Mouse (Mus musculus): ENCODE results near the gene Ppdpf.

The Ppdpf gene

DNA sequence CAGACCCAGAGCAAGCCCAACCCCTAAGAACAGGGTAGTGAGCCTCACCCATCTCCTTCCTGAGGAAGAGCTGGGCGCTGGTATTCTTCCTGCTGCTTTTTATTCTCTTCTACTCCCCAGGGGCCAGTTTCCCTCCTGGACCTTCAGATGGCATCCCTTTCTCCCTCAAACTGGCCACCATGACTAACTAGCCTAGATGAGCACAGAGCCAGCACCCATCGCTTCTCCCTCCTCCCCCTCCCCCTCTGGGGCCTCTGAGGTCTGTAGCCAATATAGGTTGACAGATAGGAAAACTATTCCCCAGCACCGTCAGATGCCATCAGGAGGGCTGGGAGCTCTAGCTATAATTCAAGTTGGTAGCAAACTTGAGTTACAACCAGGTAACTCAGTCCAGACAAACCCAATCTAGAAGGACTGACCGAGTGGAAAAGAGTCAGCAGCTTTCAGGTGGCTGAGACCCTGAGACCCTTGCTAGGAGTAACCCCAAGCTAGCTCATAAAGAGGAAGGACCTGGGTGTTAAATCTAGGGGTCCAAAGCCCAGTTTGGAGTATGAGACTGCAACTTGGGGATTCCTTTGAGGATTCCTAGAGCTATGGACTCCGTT, 31.9 kb downstream of the Ppdpf start:
- DNase-seq (ENCODE audit: low spot score in 2 of 2): no peak

DNA sequence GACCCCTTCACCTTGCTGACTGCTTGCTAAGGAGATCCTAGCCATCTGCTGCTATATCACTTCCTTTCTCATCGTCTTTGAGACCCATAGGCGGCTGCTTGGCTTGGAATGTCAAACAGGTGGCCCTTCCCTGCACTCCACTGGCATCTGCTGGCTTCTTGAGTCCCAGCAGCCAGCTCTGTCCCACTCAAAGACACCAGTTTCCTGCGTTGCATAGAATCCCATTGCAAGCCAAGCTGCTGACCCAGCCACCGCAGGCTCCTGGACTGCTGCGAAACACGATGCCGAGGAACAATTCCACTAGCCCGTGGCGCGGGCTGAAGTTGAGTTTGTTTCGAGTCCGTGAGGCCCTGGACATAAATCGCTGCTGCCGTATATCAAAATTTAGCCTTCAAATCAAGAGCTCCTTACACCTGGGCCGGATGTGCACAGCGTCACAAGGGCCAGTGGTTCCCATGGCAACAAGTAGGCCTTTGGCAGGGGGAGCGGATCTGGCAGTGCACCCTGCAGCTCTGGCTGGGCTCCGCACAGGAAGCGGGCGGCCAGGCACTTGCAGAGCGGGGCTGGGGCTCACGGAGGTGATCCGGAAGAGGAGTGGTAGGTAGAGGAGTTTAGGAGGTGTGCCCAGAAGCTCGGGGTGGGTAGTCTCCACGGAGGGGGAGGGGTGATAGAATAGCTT, 32.6 kb downstream of the Ppdpf start, which contains the start of gene Fndc11:
Gene Fndc11 (plus strand): TSS at position 476 of the 679 bp plus-strand sequence.
- DNase-seq (ENCODE audit: low spot score in 2 of 2): peak; percentile 25 to 46

DNA sequence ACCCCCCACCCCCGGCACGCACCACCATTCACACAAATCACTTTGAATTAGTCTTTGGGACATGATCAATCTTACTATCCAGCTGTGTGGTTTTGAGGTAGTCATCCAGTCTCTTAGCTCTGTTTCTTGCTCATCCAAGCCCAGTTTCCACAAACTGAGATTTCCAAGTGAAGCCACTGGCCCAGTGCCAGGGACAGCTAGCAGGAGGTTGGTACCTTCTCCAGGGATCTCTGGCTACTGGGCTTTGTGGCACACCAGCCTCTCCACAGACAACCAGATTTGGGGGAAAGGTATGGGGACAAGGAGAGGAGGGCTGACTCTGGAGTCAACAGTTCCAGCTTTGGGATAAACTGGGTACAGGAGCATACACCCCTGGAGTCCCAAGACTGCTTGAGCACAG, 33.3 kb downstream of the Ppdpf start:
- DNase-seq (ENCODE audit: low spot score in 2 of 2): no peak

DNA sequence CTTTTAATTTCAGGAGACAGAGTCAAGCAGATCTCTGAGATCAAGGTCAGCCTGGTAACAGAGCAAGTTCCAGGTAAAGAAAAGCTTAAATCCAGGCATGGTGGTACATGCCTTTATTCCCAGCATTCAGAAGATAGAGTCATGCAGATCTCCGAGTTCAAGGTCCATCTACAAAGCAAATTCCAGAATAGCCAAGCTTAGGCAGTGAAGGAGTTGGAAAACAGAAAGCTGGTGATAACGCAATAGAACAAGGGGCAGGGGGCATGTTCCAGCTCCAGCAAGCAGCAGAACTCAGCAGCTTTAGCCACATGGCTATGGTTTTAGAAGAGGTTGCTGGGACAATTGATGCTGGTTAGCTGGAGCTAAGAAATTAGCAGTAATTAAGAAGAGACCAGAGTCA, 37.9 kb downstream of the Ppdpf start:
- DNase-seq (ENCODE audit: low spot score in 2 of 2): no peak

DNA sequence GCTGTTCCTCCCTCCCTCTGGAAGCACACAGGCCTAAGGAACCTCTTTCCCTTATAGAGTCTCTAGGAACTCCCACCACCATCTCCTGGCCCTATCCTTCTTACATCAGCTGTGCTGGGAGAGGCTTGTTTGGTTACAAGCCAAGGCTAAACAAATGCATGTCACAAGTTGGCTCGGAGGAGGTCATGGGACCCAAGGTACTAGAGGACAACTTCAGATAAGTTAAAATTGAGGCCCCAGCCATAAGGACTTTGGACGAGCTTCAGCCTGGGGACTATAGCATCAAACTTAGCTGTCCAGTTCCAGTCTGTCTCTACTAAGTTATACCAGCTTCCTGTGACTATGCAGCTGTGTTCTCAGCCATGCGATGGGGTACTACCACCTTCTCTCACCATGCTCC, 40.1 kb downstream of the Ppdpf start:
- DNase-seq (ENCODE audit: low spot score in 2 of 2): no peak

DNA sequence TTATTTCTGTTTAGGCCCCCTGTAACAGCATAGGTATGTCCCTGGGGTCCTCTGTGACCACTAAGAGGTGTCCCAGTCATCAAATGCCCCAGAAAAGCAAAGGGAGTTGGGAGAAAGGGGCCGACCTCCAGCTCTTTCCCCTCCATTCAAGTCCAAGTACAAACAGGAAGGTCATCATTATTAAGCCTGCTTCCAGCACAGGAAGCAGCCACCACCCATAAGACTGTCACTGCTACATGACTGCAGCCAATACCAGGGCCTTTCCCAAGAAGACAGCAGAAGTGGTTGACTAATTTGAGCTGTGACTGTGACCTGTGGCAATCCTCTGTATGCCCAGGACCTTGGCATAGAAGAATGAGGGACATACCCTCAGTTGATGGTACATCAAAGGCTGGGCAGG, 41.3 kb downstream of the Ppdpf start:
- no peak for DNase-seq (ENCODE audit: low spot score in 2 of 2)

DNA sequence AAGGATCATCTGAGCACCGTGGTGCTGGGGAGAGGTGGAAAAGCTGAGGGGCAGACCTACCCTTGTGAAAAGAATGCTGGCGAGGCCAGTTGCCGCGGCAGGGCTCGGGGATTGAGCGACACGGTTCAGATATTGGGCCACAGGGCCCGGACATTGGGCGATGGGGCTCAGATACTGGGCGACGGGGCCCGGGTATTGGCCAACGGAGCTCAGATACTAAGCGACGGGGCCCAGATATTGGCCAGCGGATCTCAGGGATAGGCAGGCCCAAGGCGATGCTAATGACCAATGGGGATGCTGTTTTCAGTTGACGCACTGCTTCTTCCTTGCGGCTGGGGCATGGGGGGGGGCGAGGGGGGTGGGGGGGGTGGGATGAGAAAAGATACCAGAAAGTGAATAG, 44.1 kb downstream of the Ppdpf start:
- DNase-seq (ENCODE audit: low spot score in 2 of 2): no peak

DNA sequence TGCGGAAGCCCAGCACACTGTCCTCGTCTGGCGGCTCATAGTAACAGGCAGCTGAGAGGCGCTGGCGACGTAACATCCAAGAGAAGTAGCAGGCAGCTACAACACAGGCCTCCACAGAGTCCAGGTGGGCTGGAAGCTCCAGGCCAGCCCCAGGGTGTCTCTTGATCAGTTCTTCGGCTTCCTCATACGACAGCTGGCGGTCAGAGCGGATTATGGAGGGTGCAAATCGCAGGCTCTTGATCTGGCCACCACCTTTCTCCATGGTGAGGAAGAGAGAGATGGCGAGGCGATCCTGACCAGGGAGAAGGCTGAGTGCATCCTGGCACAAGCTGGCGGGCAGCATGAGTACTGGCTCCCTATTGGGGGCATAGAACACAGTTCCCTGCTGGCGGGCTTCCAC, 46.4 kb downstream of the Ppdpf start:
- no peak for DNase-seq (ENCODE audit: low spot score in 2 of 2)

DNA sequence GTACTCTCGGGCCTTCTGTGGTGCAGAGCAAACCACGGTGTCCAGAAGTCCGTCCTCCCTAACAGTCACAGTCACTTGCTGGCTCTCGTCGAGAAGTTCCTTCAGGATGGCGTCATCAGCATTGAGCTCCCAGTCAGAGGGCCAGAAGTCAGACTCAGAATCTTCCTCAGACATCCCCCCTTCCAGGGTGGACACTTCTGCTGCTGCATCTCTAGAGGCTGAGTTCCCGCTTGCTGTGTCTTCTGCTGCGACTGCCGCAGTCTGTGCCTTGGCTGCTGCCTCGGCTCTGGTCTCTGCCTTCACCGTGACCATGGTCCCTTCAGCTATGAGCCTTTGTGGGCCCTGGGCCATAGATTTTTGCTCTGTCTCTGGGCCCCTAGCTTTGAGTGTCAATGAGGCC, 47.6 kb downstream of the Ppdpf start:
- no peak for DNase-seq (ENCODE audit: low spot score in 2 of 2)

DNA sequence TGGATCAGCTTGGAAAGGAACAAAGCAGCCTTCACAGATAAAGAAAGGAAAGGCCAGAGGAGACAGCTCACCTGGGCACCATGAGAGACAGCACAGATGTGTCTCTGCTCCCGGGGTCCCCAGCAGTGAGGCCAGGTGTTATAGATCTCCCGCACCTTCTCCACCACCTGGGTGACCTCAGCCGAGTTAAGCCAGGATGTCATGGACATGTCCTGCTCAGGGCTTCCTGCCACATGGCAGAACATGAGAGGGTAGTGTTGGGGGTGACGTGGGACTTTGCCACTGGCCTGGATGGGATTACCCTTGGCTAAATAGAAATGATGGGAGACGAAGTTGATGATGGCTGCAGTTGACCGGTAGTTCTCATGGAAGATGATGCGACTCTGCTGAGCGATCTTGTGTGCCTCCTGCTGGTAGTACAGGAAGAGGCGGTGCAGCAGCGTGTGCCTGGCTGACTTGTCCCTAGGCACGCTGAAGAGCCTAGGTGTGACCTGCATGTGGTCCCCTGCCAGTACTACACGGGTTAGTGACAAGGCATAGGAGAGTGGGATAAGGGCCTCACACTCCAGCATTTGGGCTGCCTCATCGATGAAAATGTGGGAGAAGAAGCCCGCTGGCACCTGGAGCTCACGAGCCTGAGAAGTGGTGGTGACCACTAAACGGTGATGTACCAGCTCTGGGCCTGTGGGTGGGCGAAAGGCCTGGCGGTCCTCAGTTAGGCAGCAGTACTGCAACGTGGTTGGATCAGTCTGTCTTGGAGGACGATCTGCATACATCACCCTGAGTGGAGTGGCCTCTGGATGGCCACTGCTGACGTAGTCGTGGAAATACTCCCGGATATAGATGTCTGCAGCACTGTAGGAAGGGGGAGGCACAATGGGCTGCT, 48.9 kb downstream of the Ppdpf start:
- no peak for DNase-seq (ENCODE audit: low spot score in 2 of 2)

DNA sequence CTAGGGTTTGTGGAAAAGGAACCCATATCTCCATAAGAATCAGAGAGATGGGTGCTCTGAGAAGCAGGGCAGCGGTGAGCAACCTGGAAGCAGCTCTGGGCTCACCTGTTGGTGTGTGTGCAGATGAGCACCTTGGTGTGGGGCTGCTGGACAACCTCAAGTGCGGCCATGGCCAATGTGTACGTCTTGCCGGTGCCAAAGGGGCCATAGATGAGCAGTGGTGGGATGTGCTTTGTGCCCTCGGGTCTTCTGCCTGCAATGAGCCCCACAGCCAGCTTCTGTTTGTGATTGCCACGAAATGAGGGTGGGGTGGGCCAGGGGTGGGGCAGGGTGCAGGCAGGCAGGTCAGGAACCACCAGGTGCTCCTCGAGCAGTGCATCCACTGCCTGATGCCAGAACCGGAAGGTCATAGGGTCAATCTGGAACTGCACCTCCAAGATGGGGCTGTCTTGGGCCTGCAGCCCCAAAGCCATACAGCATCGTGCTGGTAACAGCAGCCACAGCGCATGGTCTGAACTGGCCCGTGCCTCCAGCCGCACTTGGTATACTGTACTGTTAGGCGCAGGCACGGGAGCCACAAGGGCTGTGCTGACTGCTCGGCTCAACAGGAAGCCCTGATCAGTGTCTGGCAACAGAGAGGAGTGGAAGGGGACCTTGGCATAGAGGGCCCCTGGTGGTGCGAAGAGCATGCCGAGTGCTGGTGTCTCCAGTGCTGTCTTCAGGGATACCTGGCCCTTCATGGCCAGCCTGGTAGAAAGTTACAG, 50.4 kb downstream of the Ppdpf start:
- DNase-seq (ENCODE audit: low spot score in 2 of 2): no peak

DNA sequence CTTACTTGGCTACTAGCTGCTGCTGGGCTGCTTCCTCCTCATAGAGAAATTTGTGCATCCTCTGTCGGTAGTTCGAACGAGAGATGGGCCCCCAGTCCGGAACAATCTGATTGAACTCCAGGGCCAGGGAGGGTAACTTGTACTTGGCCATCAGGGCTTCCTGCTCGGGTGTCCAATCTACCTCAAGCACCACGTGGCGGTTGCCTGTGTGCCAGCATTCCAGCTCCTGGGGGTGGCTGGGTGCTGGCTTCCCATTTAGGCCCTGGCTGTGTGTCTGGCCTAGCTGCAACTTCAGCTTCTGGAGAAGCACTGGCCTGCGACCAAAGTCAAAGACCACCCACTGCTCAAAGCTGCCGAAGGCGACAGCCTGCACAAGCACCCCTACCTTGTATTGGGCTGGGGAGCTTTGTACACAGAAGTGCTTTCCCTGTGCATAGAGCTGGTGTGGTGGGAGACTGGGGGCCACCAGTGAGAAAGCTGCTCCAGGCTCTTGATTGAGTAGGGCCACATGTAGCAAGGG, 51.1 kb downstream of the Ppdpf start:
- no peak for DNase-seq (ENCODE audit: low spot score in 2 of 2)

Data from right cerebral cortex, adult 2 months (tissue).